Mouse (Mus musculus) CH12.LX (cell line): ENCODE measurements at regions not wholly inside any gene's neighbourhood (a gene's known extent, or its start where the extent isn't known, plus 50 kb on each side); places are given as distances from the start of the nearest gene placed in this dataset.

Experiments
- DNase-seq: peaks from one replicate; pipeline ENCODE4 v3.0.0-alpha.2; 2013; ENCODE audit errors: extremely low read depth
- H3K27ac ChIP-seq: 2 replicates; pipeline ENCODE4 v1.5.1; 2012; ENCODE audit warnings: low read depth, mild to moderate bottlenecking, control low read depth, moderate library complexity; ENCODE audit not compliant: insufficient read depth
- H3K27me3 ChIP-seq: replicated peaks from 2 replicates; pipeline ENCODE3; 2012; ENCODE audit warnings: inconsistent platforms
- H3K36me3 ChIP-seq, 2 experiments: replicated peaks in 1 of 2; 2 replicates each; pipeline versions ENCODE3 to v1.6.1; 2012; ENCODE audit warnings: inconsistent platforms in 1 of 2, low read length in 1 of 2, mild to moderate bottlenecking in 1 of 2, mixed read lengths in 1 of 2, moderate library complexity in 1 of 2; ENCODE audit not compliant: control insufficient read depth in 1 of 2, insufficient read depth in 1 of 2
- H3K4me1 ChIP-seq, 2 experiments: 2 replicates each; pipeline ENCODE4 v1.6.1; 2012; ENCODE audit warnings: inconsistent platforms in 1 of 2, moderate library complexity in 1 of 2; ENCODE audit not compliant: insufficient read depth in 2 of 2, control insufficient read depth in 1 of 2
- H3K4me2 ChIP-seq: 2 replicates; pipeline ENCODE4 v1.6.1; 2012; ENCODE audit warnings: low read depth, mild to moderate bottlenecking, control low read depth; ENCODE audit not compliant: poor library complexity, insufficient read depth, severe bottlenecking
- H3K4me3 ChIP-seq, 3 experiments: fragments of 150-350 bp in 1 of 3; sonication (generic) in 1 of 3; replicated peaks in 1 of 3; 2 replicates each; pipeline versions ENCODE3 to v1.5.1; 2011 to 2012; ENCODE audit warnings: low read depth in 2 of 3, low read length in 2 of 3, mild to moderate bottlenecking in 2 of 3, moderate library complexity in 2 of 3, control low read depth in 1 of 3, improper control_type of control experiment in 1 of 3, inconsistent platforms in 1 of 3, mixed read lengths in 1 of 3; ENCODE audit not compliant: poor library complexity in 1 of 3
- H3K79me2 ChIP-seq: replicated peaks from 2 replicates; pipeline ENCODE4 v1.6.1; 2012; ENCODE audit warnings: mild to moderate bottlenecking, moderate library complexity; ENCODE audit not compliant: control insufficient read depth, poor library complexity, insufficient read depth, severe bottlenecking; ENCODE audit errors: extremely low read depth
- H3K9ac ChIP-seq: 2 replicates; pipeline ENCODE4 v1.6.1; 2012; ENCODE audit warnings: low read depth, mild to moderate bottlenecking, control low read depth, moderate library complexity; ENCODE audit not compliant: insufficient read depth
- H3K9me3 ChIP-seq: replicated peaks from 2 replicates; pipeline ENCODE3; 2012; ENCODE audit warnings: low read length, inconsistent platforms, mixed read lengths
- BHLHE40 ChIP-seq: IDR thresholded peaks from 2 replicates; pipeline ENCODE4 v1.6.1; 2011; ENCODE audit warnings: mild to moderate bottlenecking, low read depth, low read length, improper control_type of control experiment
- CHD2 ChIP-seq: IDR thresholded peaks from 2 replicates; pipeline ENCODE4 v1.6.1; 2011; ENCODE audit warnings: low read length, improper control_type of control experiment
- CTCF ChIP-seq, 2 experiments: IDR thresholded peaks in 1 of 2; conservative IDR thresholded peaks in 1 of 2; 2 replicates each; pipeline ENCODE4 v1.5.1; 2011 to 2012; ENCODE audit warnings: low read depth in 2 of 2, low read length in 2 of 2, improper control_type of control experiment in 1 of 2, inconsistent platforms in 1 of 2, mild to moderate bottlenecking in 1 of 2, moderate library complexity in 1 of 2
- ETS1 ChIP-seq: conservative IDR thresholded peaks from 2 replicates; pipeline ENCODE4 v1.6.1; 2012; ENCODE audit warnings: low read depth, mild to moderate bottlenecking, inconsistent platforms, low read length, improper control_type of control experiment, moderate library complexity
- GABPA ChIP-seq: IDR thresholded peaks from 2 replicates; pipeline ENCODE4 v1.6.1; 2012; ENCODE audit warnings: low read depth, low read length, improper control_type of control experiment, inconsistent platforms; ENCODE audit not compliant: insufficient replicate concordance
- HCFC1 ChIP-seq: IDR thresholded peaks from 2 replicates; pipeline ENCODE4 v1.6.1; 2012; ENCODE audit warnings: low read depth, mild to moderate bottlenecking, inconsistent platforms, low read length, improper control_type of control experiment
- JUN ChIP-seq: IDR thresholded peaks from 2 replicates; pipeline ENCODE4 v1.6.1; 2011; ENCODE audit warnings: low read depth, mild to moderate bottlenecking, low read length, improper control_type of control experiment, moderate library complexity; ENCODE audit not compliant: insufficient read depth
- JUND ChIP-seq: conservative IDR thresholded peaks from 2 replicates; pipeline ENCODE4 v1.6.1; 2011; ENCODE audit warnings: low read depth, low read length, improper control_type of control experiment
- KAT2A ChIP-seq: IDR thresholded peaks from 2 replicates; pipeline ENCODE4 v1.6.1; 2012; ENCODE audit warnings: low read length, improper control_type of control experiment, inconsistent platforms; ENCODE audit not compliant: insufficient replicate concordance
- MAFK ChIP-seq: IDR thresholded peaks from 2 replicates; pipeline ENCODE4 v1.6.1; 2011; ENCODE audit warnings: low read length, improper control_type of control experiment; ENCODE audit not compliant: insufficient replicate concordance
- MAX ChIP-seq: IDR thresholded peaks from 2 replicates; pipeline ENCODE4 v1.6.1; 2011; ENCODE audit warnings: low read length, improper control_type of control experiment
- MAZ ChIP-seq: IDR thresholded peaks from 2 replicates; pipeline ENCODE4 v1.6.1; 2012; ENCODE audit warnings: low read depth, mild to moderate bottlenecking, inconsistent platforms, low read length, improper control_type of control experiment, moderate library complexity
- MEF2A ChIP-seq: IDR thresholded peaks from 2 replicates; pipeline ENCODE4 v1.6.1; 2014; ENCODE audit warnings: low read depth, mild to moderate bottlenecking, inconsistent platforms, low read length, improper control_type of control experiment, borderline replicate concordance
- MXI1 ChIP-seq: IDR thresholded peaks from 2 replicates; pipeline ENCODE4 v1.6.1; 2011; ENCODE audit warnings: mild to moderate bottlenecking, low read depth, low read length, improper control_type of control experiment
- MYC ChIP-seq: IDR thresholded peaks from 2 replicates; pipeline ENCODE4 v1.6.1; 2011; ENCODE audit warnings: low read depth, mild to moderate bottlenecking, improper control_type of control experiment, low read length
- NRF1 ChIP-seq: IDR thresholded peaks from 2 replicates; pipeline ENCODE4 v1.6.1; 2014; ENCODE audit warnings: low read depth, mild to moderate bottlenecking, inconsistent platforms, low read length, improper control_type of control experiment, moderate library complexity
- PAX5 ChIP-seq: IDR thresholded peaks from 2 replicates; pipeline ENCODE4 v1.6.1; 2012; ENCODE audit warnings: low read length, inconsistent platforms, mixed read lengths
- POLR2A ChIP-seq: IDR thresholded peaks from 2 replicates; pipeline ENCODE4 v1.6.1; 2011; ENCODE audit warnings: low read depth, mild to moderate bottlenecking, improper control_type of control experiment, low read length
- POLR2AphosphoS2 ChIP-seq: IDR thresholded peaks from 2 replicates; pipeline ENCODE4 v1.6.1; 2011; ENCODE audit warnings: low read depth, low read length, improper control_type of control experiment
- RAD21 ChIP-seq: IDR thresholded peaks from 2 replicates; pipeline ENCODE4 v1.6.1; 2011; ENCODE audit warnings: low read depth, mild to moderate bottlenecking, low read length, improper control_type of control experiment, moderate library complexity
- RCOR1 ChIP-seq: conservative IDR thresholded peaks from 2 replicates; pipeline ENCODE4 v1.6.1; 2012; ENCODE audit warnings: low read depth, mild to moderate bottlenecking, inconsistent platforms, low read length, improper control_type of control experiment
- SMC3 ChIP-seq: IDR thresholded peaks from 2 replicates; pipeline ENCODE4 v1.6.1; 2011; ENCODE audit warnings: low read depth, low read length, improper control_type of control experiment
- TBP ChIP-seq: conservative IDR thresholded peaks from 2 replicates; pipeline ENCODE4 v1.6.1; 2011; ENCODE audit warnings: low read depth, low read length, improper control_type of control experiment
- UBTF ChIP-seq: IDR thresholded peaks from 2 replicates; pipeline ENCODE4 v1.6.1; 2012; ENCODE audit warnings: low read depth, mild to moderate bottlenecking, inconsistent platforms, low read length, improper control_type of control experiment, moderate library complexity
- USF1 ChIP-seq: IDR thresholded peaks from 2 replicates; pipeline ENCODE4 v1.6.1; 2014; ENCODE audit warnings: low read depth, mild to moderate bottlenecking, inconsistent platforms, low read length, improper control_type of control experiment
- ZC3H11A ChIP-seq: IDR thresholded peaks from 2 replicates; pipeline ENCODE4 v1.6.1; 2012; ENCODE audit warnings: low read depth, mild to moderate bottlenecking, inconsistent platforms, low read length, improper control_type of control experiment
- ZKSCAN1 ChIP-seq: IDR thresholded peaks from 2 replicates; pipeline ENCODE4 v1.6.1; 2012; ENCODE audit warnings: low read depth, inconsistent platforms, low read length, improper control_type of control experiment, borderline replicate concordance
- ZMIZ1 ChIP-seq: IDR thresholded peaks from 2 replicates; pipeline ENCODE4 v1.6.1; 2012; ENCODE audit warnings: low read depth, mild to moderate bottlenecking, inconsistent platforms, low read length, improper control_type of control experiment
- dilution Hi-C: fragments of 300-500 bp; cut with MboI; formaldehyde crosslinking; loops from 2 replicates; pipeline ENCODE4 v1.14.3; 2020; ENCODE audit warnings: low sequenced_read_pairs; ENCODE audit not compliant: extremely low pct_unique_long_range_greater_than_20kb, extremely low pct_ligation_motif_present
- in situ Hi-C: fragments of 300-500 bp; cut with MboI; formaldehyde crosslinking; loops from 3 replicates; pipeline ENCODE4 v1.14.3; 2019; ENCODE audit warnings: low sequenced_read_pairs, low pct_ligation_motif_present, low pct_unique_long_range_greater_than_20kb, mixed read lengths

DNA sequence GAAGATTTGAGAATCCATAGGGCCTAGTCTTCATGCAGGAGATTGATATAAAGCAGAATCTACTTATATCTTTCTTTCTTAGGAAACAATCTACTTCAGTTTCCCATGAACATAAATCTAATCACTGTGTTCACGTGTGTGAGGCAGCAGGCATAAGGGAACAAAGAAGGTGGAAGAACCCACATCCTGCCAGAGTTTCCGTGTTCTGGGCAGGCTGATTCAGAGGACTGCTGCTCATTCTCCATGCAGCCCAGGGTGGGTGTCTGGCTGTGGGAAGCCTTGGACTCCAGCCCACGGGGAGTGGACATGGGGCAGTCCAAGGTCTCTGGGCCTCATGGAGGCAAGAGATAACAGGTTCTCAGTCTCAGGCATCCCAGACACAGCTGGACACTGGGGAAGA, 438.3 kb upstream of the B3galt2 start:
- Histone ChIP-seq H3K9ac (no peak overlapping the region), H3K79me2 (no peaks in the 10 kb centered on the region), H3K27me3 (no peaks in the 10 kb centered on the region), H3K36me3 (no peaks in the 10 kb centered on the region), H3K27ac (no peak overlapping the region), H3K9me3 (no peaks in the 10 kb centered on the region), H3K4me2 (no peak overlapping the region), H3K4me3 (no peak overlapping the region), H3K4me1 (no peaks in the 10 kb centered on the region)
- in situ Hi-C loops: no loop called here
- no peak for TF ChIP-seq MAZ
- no peak for TF ChIP-seq USF1
- no peak for TF ChIP-seq JUN
- TF ChIP-seq MXI1: no peak
- no peak for TF ChIP-seq MAFK
- TF ChIP-seq ETS1: no peak
- no peak for TF ChIP-seq ZKSCAN1
- no peak for TF ChIP-seq RAD21
- no peak for TF ChIP-seq HCFC1
- no peak for TF ChIP-seq CHD2
- TF ChIP-seq SMC3: no peak
- TF ChIP-seq GABPA: no peak
- no peak for TF ChIP-seq MAX
- no peak for TF ChIP-seq NRF1
- TF ChIP-seq PAX5: no peak
- no peak for TF ChIP-seq POLR2A
- TF ChIP-seq BHLHE40: no peak
- no peak for TF ChIP-seq UBTF
- no peak for TF ChIP-seq MEF2A
- TF ChIP-seq POLR2AphosphoS2: no peak
- DNase-seq: no peak
- dilution Hi-C loops: no loop called here

DNA sequence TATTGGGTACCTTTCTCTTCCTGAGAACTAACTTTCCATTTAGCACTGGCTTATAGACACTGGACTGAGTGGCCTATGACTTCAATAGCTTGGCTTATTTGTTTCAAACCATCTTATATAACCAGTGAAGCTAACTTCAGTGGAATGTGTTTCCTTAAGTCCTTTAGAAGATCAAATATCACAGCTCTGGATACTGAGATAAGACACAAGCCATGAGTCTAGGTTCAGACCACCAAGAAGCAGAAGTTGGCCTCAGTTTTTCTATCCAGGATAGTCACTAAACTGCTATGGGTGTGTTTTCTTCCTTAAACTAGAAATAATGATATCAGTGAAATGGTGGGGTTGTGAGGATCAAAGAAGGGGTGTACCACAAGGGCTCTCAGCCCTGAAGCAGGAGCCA, 436.4 kb upstream of the B3galt2 start:
- H3K4me2 ChIP-seq: no peak overlapping the region
- H3K9ac ChIP-seq: no peak overlapping the region
- H3K9me3 ChIP-seq: no peaks in the 10 kb centered on the region
- no peak overlapping the region for H3K27ac ChIP-seq
- H3K27me3 ChIP-seq: no peaks in the 10 kb centered on the region
- no peaks in the 10 kb centered on the region for H3K79me2 ChIP-seq
- H3K36me3 ChIP-seq: no peaks in the 10 kb centered on the region
- H3K4me3 ChIP-seq: no peak overlapping the region
- DNase-seq: no peak
- H3K4me1 ChIP-seq: no peaks in the 10 kb centered on the region
- dilution Hi-C loops (no loop called here), in situ Hi-C loops (no loop called here)
- TF ChIP-seq MAFK (no peak), NRF1 (no peak), MAZ (no peak), HCFC1 (no peak), RAD21 (no peak), RCOR1 (no peak), MAX (no peak), MYC (no peak), JUND (no peak), ZC3H11A (no peak), CTCF (conservative IDR thresholded peaks at IDR 0.05 in 1 of 2, IDR thresholded peaks at IDR 0.05 in 1 of 2; ENCODE audit: low read depth in 2 of 2, low read length in 2 of 2) (no peak), PAX5 (no peak), ZMIZ1 (no peak), USF1 (no peak), MXI1 (no peak), ETS1 (no peak), KAT2A (no peak), ZKSCAN1 (no peak), TBP (no peak)
- TF ChIP-seq, all 38 proteins: peak for 0
